Comparison of ENCODE assay signal across 26 mouse cellular contexts in the genomic region with DNA sequence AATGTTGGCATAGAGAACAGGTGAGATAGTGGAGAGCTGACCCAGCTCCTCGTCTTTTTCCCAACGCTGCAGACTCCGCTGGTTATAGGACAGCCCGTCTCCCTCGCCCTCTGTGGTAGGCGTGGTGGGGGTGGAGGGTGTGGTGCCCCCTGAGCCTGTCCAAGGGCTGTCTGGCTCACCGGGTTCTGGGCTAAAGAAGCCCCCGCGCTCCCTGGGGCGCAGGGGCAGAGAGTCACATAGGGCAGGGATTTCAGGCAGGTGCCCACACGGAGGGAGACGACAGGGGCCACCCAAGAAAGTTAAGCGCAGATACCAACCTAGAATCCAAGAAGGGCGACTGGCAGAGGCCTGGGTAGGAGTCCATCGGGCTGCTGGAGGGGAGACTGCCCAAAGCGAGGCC. TPM values are rescaled to one million over a fixed set of nuclear protein-coding genes. Genes with fewer than 3 reads are reported as not detected.
"Had no signal": no experiment of that assay in that cellular context is flagged by ENCODE, and none has a peak within 500 bp of the region (broad histone marks: within the 10 kb centered on the region; RNA-seq: fewer than 3 reads in every experiment).

No protein-coding gene starts in this region.

- H3K27me3 ChIP-seq: heart, embryonic 12.5 days; hindbrain, embryonic 12.5 days; limb, embryonic 12.5 days; liver, embryonic 13.5 days; liver, embryonic 15.5 days had no signal

- H3K4me3 ChIP-seq: gastrocnemius, adult 2 months; heart, adult 2 months; heart, embryonic 10.5 days; heart, embryonic 12.5 days; hindbrain, embryonic 10.5 days; hindbrain, embryonic 12.5 days; layer of hippocampus, adult 2 months; left cerebral cortex, adult 2 months; limb, embryonic 10.5 days; limb, embryonic 12.5 days; liver, embryonic 13.5 days; liver, embryonic 15.5 days had no signal

- DNase-seq: gastrocnemius, postnatal 10 days; heart, adult 2 months; heart, postnatal 10 days; heart, postnatal 4 days; kidney, adult 18-20 months; kidney, adult 8-10 months; kidney, postnatal 10 days; kidney, postnatal 25 days; kidney, postnatal 4 days; liver; liver, embryonic 13.5 days; liver, postnatal 0 days had no signal

- H3K27ac ChIP-seq: gastrocnemius, adult 2 months; heart, adult 2 months; heart, embryonic 10.5 days; hindbrain, embryonic 10.5 days; hindbrain, embryonic 12.5 days; hindbrain, embryonic 14.5 days; layer of hippocampus, adult 2 months; left cerebral cortex, adult 2 months; limb, embryonic 10.5 days; limb, embryonic 12.5 days; liver, embryonic 13.5 days; liver, embryonic 15.5 days had no signal

- H3K4me1 ChIP-seq: heart, embryonic 12.5 days; hindbrain, embryonic 10.5 days; hindbrain, embryonic 12.5 days; limb, embryonic 10.5 days; limb, embryonic 12.5 days; liver, embryonic 13.5 days; liver, embryonic 15.5 days had no signal

RNA-seq across cellular contexts. Expression of gene Dhh, which starts 44.1 kb away (rescaled TPM):
- total RNA-seq: granulocyte monocyte progenitor cell, adult 5-6 weeks had no signal
- polyA plus RNA-seq: liver, postnatal 0 days had no signal

RNA-seq across cellular contexts. Expression of gene Ddn, which starts 44.9 kb away (rescaled TPM):
- total RNA-seq: granulocyte monocyte progenitor cell, adult 5-6 weeks had no signal
- polyA plus RNA-seq: heart, embryonic 10.5 days; inflammation-experienced regulatory T-cells, adult 6 months; intestine, embryonic 16.5 days; limb, embryonic 10.5 days; limb, embryonic 12.5 days; liver, embryonic 13.5 days; liver, embryonic 15.5 days; liver, postnatal 0 days had no signal
